Mouse (Mus musculus): ENCODE data around the gene Slc25a29. TPM values are rescaled to one million over a fixed set of nuclear protein-coding genes. Genes with fewer than 3 reads are reported as not detected.

Gene Slc25a29
- polyA plus RNA-seq, 1 experiment from 2014 or later: 9.0 TPM

- WGBS: 49% methylated on average over 2 of the region's 2 CpGs
- no peak overlapping the region for H3K27ac ChIP-seq (ENCODE audit: low read depth, low read length)
- no peak overlapping the region for H3K4me3 ChIP-seq (ENCODE audit: low read length)
- H3K9me3 ChIP-seq (ENCODE audit: control insufficient read depth, low read length): no peaks in the 10 kb centered on the region
- H3K9ac ChIP-seq (ENCODE audit: low read depth, low read length): no peak overlapping the region
- ATAC-seq (ENCODE audit: low FRiP score, low TSS enrichment): no peak
- peaks cover 6% of the 10 kb centered on the region; the same call in 1 of the 2 replicates for H3K36me3 ChIP-seq (ENCODE audit: control insufficient read depth, insufficient read depth, low read length)
- H3K4me1 ChIP-seq (ENCODE audit: control insufficient read depth, insufficient read depth, low read length): peaks cover 9% of the 10 kb centered on the region; the same call in 1 of the 2 replicates
- H3K4me2 ChIP-seq (replicated peaks; ENCODE audit: low read depth, low read length): no peak overlapping the region
- no peaks in the 10 kb centered on the region for H3K27me3 ChIP-seq (ENCODE audit: control insufficient read depth, insufficient read depth, low read length)
These were observed 34.1 kb downstream of the Slc25a29 start for GRCm38 (mm10) chr12:108801613-108802012.

DNA sequence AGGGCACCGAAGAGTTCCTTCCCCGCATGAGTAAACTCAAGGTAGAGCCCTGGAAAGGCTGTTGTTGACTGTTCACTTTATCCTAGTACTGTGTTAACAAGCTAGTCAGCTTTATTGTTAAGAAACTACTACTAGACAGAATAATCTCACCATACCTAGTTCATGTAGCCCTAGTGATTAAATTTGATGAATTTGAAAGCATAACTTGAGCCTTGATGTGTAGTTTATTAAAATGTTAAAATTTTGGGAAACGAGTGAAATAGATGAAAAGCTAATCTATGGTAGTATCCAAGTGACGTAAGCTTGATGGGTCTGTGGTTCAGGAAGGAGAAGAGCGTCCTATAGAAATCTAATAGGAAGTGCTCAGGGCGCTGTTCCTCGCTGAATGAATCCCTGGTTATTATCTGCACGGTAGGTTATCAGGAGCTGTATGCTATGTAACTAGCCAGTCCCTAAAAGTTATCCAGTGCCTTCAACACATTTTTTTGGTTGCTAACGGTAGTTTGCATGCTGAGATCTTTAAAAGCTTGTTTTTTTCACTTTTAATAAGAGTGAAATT lies 40.6 kb downstream of the Slc25a29 start:
- H3K4me2 ChIP-seq (replicated peaks; ENCODE audit: low read depth, low read length): peak overlapping the region; percentile 64
- H3K27ac ChIP-seq (ENCODE audit: low read depth, low read length): peak overlapping the region; percentile 98; the same call in 1 of the 2 replicates
- no peaks in the 10 kb centered on the region for H3K27me3 ChIP-seq (ENCODE audit: control insufficient read depth, insufficient read depth, low read length)
- peak overlapping the region; percentile 100 for H3K4me3 ChIP-seq (ENCODE audit: low read length)
- H3K9ac ChIP-seq (ENCODE audit: low read depth, low read length): peak overlapping the region; percentile 97
- no peak for ATAC-seq (ENCODE audit: low FRiP score, low TSS enrichment)
- WGBS: 14% methylated on average over 9 of the region's 9 CpGs
- 0 out of 2 replicates have a peak, but pooled peaks cover 3% of the 10 kb centered on the region for H3K36me3 ChIP-seq (ENCODE audit: control insufficient read depth, insufficient read depth, low read length)
- no peaks in the 10 kb centered on the region for H3K9me3 ChIP-seq (ENCODE audit: control insufficient read depth, low read length)
- H3K4me1 ChIP-seq (ENCODE audit: control insufficient read depth, insufficient read depth, low read length): peaks cover 17% of the 10 kb centered on the region

GRCm38 (mm10) chr12:108794078-108794711 lies 41.5 kb downstream of the Slc25a29 start:
- Histone ChIP-seq H3K4me1 (ENCODE audit: control insufficient read depth, insufficient read depth, low read length) (peaks cover 17% of the 10 kb centered on the region), H3K27me3 (ENCODE audit: control insufficient read depth, insufficient read depth, low read length) (no peaks in the 10 kb centered on the region), H3K36me3 (ENCODE audit: control insufficient read depth, insufficient read depth, low read length) (no peaks in the 10 kb centered on the region), H3K9me3 (ENCODE audit: control insufficient read depth, low read length) (no peaks in the 10 kb centered on the region), H3K9ac (ENCODE audit: low read depth, low read length) (peak overlapping the region; percentile 97), H3K4me3 (ENCODE audit: low read length) (peak overlapping the region; percentile 100), H3K27ac (ENCODE audit: low read depth, low read length) (peak overlapping the region; percentile 98), H3K4me2 (replicated peaks; ENCODE audit: low read depth, low read length) (peak overlapping the region; percentile 64)
- ATAC-seq (ENCODE audit: low FRiP score, low TSS enrichment): peak; percentile 67
- under 1% methylated on average over 90 of the region's 94 CpGs for WGBS

DNA sequence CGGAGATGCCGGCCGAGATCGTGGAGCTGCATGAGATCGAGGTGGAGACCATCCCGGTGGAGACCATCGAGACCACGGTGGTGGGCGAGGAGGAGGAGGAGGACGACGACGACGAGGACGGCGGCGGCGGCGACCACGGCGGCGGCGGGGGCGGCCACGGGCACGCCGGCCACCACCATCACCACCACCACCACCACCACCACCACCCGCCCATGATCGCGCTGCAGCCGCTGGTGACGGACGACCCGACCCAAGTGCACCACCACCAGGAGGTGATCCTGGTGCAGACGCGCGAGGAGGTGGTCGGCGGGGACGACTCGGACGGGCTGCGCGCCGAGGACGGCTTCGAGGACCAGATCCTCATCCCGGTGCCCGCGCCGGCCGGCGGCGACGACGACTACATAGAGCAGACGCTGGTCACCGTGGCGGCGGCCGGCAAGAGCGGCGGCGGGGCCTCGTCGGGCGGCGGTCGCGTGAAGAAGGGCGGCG lies 42.2 kb downstream of the Slc25a29 start:
- under 1% methylated on average over 28 of the region's 71 CpGs for WGBS
- Histone ChIP-seq H3K27ac (ENCODE audit: low read depth, low read length) (peak overlapping the region; percentile 98), H3K9ac (ENCODE audit: low read depth, low read length) (peak overlapping the region; percentile 97), H3K36me3 (ENCODE audit: control insufficient read depth, insufficient read depth, low read length) (no peaks in the 10 kb centered on the region), H3K27me3 (ENCODE audit: control insufficient read depth, insufficient read depth, low read length) (no peaks in the 10 kb centered on the region), H3K4me3 (ENCODE audit: low read length) (peak overlapping the region; percentile 100), H3K4me2 (replicated peaks; ENCODE audit: low read depth, low read length) (peak overlapping the region; percentile 39), H3K9me3 (ENCODE audit: control insufficient read depth, low read length) (no peaks in the 10 kb centered on the region), H3K4me1 (ENCODE audit: control insufficient read depth, insufficient read depth, low read length) (peaks cover 17% of the 10 kb centered on the region)
- ATAC-seq (ENCODE audit: low FRiP score, low TSS enrichment): no peak

GRCm38 (mm10) chr12:108792546-108793452 lies 42.9 kb downstream of the Slc25a29 start, which contains the start of gene Yy1:
Yy1 (plus strand) TSS chr12:108792973.
- ATAC-seq (ENCODE audit: low FRiP score, low TSS enrichment): peak; percentile 95
- Histone ChIP-seq H3K27me3 (ENCODE audit: control insufficient read depth, insufficient read depth, low read length) (no peaks in the 10 kb centered on the region), H3K27ac (ENCODE audit: low read depth, low read length) (peak within 1 kb of the TSS; percentile 98), H3K9ac (ENCODE audit: low read depth, low read length) (peak within 1 kb of the TSS; percentile 97), H3K9me3 (ENCODE audit: control insufficient read depth, low read length) (no peaks in the 10 kb centered on the region), H3K4me2 (replicated peaks; ENCODE audit: low read depth, low read length) (peak within 1 kb of the TSS; percentile 50), H3K4me1 (ENCODE audit: control insufficient read depth, insufficient read depth, low read length) (peaks cover 17% of the 10 kb centered on the region), H3K4me3 (ENCODE audit: low read length) (peak within 1 kb of the TSS; percentile 100), H3K36me3 (ENCODE audit: control insufficient read depth, insufficient read depth, low read length) (no peaks in the 10 kb centered on the region)
- WGBS: under 1% methylated on average over 76 of the region's 127 CpGs

- peaks cover 17% of the 10 kb centered on the region for H3K4me1 ChIP-seq (ENCODE audit: control insufficient read depth, insufficient read depth, low read length)
- under 1% methylated on average over 48 of the region's 52 CpGs for WGBS
- ATAC-seq (ENCODE audit: low FRiP score, low TSS enrichment): peak; percentile 21
These were observed 43.5 kb downstream of the Slc25a29 start for GRCm38 (mm10) chr12:108792152-108792545.

GRCm38 (mm10) chr12:108787329-108787728 lies 48.4 kb downstream of the Slc25a29 start:
- 0 out of 2 replicates have a peak, but pooled peaks cover 2% of the 10 kb centered on the region for H3K9me3 ChIP-seq (ENCODE audit: control insufficient read depth, low read length)
- no peaks in the 10 kb centered on the region for H3K27me3 ChIP-seq (ENCODE audit: control insufficient read depth, insufficient read depth, low read length)
- H3K36me3 ChIP-seq (ENCODE audit: control insufficient read depth, insufficient read depth, low read length): no peaks in the 10 kb centered on the region
- H3K27ac ChIP-seq (ENCODE audit: low read depth, low read length): no peak overlapping the region
- H3K4me1 ChIP-seq (ENCODE audit: control insufficient read depth, insufficient read depth, low read length): peaks cover 4% of the 10 kb centered on the region; the same call in 1 of the 2 replicates
- no peak overlapping the region for H3K4me3 ChIP-seq (ENCODE audit: low read length)
- H3K9ac ChIP-seq (ENCODE audit: low read depth, low read length): no peak overlapping the region
- ATAC-seq (ENCODE audit: low FRiP score, low TSS enrichment): no peak
- no peak overlapping the region for H3K4me2 ChIP-seq (replicated peaks; ENCODE audit: low read depth, low read length)
- WGBS: 84% methylated on average over 2 of the region's 2 CpGs

More at GRCm38 (mm10) chr12:108792152-108792545, 43.5 kb downstream of the Slc25a29 start:
- no peaks in the 10 kb centered on the region for H3K27me3 ChIP-seq (ENCODE audit: control insufficient read depth, insufficient read depth, low read length)
- no peaks in the 10 kb centered on the region for H3K36me3 ChIP-seq (ENCODE audit: control insufficient read depth, insufficient read depth, low read length)
- peak overlapping the region; percentile 100 for H3K4me3 ChIP-seq (ENCODE audit: low read length)
- H3K27ac ChIP-seq (ENCODE audit: low read depth, low read length): peak overlapping the region; percentile 96
- H3K9ac ChIP-seq (ENCODE audit: low read depth, low read length): peak overlapping the region; percentile 91
- peak overlapping the region; percentile 50 for H3K4me2 ChIP-seq (replicated peaks; ENCODE audit: low read depth, low read length)
- no peaks in the 10 kb centered on the region for H3K9me3 ChIP-seq (ENCODE audit: control insufficient read depth, low read length)

GRCm38 (mm10) chr12:108785161-108785560 lies 50.5 kb downstream of the Slc25a29 start:
- Histone ChIP-seq H3K4me2 (replicated peaks; ENCODE audit: low read depth, low read length) (no peak overlapping the region), H3K9me3 (ENCODE audit: control insufficient read depth, low read length) (peaks cover 2% of the 10 kb centered on the region; the same call in 1 of the 2 replicates), H3K4me3 (ENCODE audit: low read length) (no peak overlapping the region), H3K9ac (ENCODE audit: low read depth, low read length) (no peak overlapping the region), H3K36me3 (ENCODE audit: control insufficient read depth, insufficient read depth, low read length) (no peaks in the 10 kb centered on the region), H3K4me1 (ENCODE audit: control insufficient read depth, insufficient read depth, low read length) (no peaks in the 10 kb centered on the region), H3K27ac (ENCODE audit: low read depth, low read length) (no peak overlapping the region), H3K27me3 (ENCODE audit: control insufficient read depth, insufficient read depth, low read length) (no peaks in the 10 kb centered on the region)
- ATAC-seq (ENCODE audit: low FRiP score, low TSS enrichment): no peak
- 97% methylated on average over 4 of the region's 4 CpGs for WGBS

Data from kidney, embryonic 14.5 days (tissue).